Mouse (Mus musculus): ENCODE measurements around the gene Fam205a3.
"Not testable (repeated sequence)": the region's sequence is repeated elsewhere in the genome, so short reads cannot be mapped to it uniquely, and the experiment has no call there.

Gene Fam205a3

GRCm38 (mm10) chr4:42318034-42318433 lies at the start of gene Fam205a3:
Gene Fam205a3, plus strand, starts transcription at chr4:42318334.
- DNase-seq: not testable (repeated sequence)

GRCm38 (mm10) chr4:42293967-42294366 lies 24.2 kb upstream of the Fam205a3 start, which contains the start of gene Gm21953:
Gene Gm21953, plus strand, starts transcription at chr4:42294267.
- not testable (repeated sequence) for DNase-seq

Measured in cerebellum, postnatal 10 days (tissue).